12 mouse cellular contexts compared by ENCODE assay signal in the genomic region with DNA sequence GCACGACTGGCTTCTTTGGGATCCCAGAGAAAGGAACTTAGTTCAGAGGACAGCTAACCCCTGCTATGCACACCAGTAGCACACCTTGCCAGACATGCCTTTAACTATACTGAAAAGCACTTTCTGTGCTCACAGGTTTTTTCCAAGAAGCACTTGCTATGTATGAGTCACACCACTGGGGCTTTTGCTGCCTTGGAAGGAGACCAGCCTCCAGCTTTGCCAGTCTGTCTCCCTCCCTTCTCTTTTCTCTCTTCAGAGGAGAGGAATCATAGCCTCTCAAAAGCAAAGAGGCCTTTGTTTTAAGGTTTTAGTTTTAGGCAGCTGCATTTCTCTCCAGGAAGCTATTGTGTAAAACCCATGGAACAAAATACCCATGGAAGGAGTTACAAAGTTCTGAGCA. TPM values are rescaled to one million over a fixed set of nuclear protein-coding genes. Genes with fewer than 3 reads are reported as not detected.
A peak's percentile ranks its signal among the peaks of the same experiment; 100 is the strongest.
DNase-seq lines count a peak whose midpoint lies in the region; ATAC-seq lines count a peak whose summit lies in the region.
"Had no signal": no experiment of that assay in that cellular context is flagged by ENCODE, and none has a peak within 500 bp of the region (broad histone marks: within the 10 kb centered on the region; RNA-seq: fewer than 3 reads in every experiment).

No protein-coding gene starts in this region.

- intact Hi-C loops in left cerebral cortex, postnatal 4 days (cut with DNase I) = no loop called here
- intact Hi-C loops in left cerebral cortex, postnatal 14 days (cut with DNase I) = no loop called here

- no peak overlapping the region for H3K4me3 ChIP-seq in hindbrain, embryonic 14.5 days (replicated peaks; ENCODE audit: low read length)
- H3K4me3 ChIP-seq: neural tube, embryonic 12.5 days had no signal

- no peaks in the 10 kb centered on the region for H3K9me3 ChIP-seq in hindbrain, embryonic 14.5 days (ENCODE audit: control insufficient read depth, low read length)
- H3K9me3 ChIP-seq: neural tube, embryonic 12.5 days had no signal

- no peaks in the 10 kb centered on the region; the same call in 1 of the 2 replicates for H3K4me1 ChIP-seq in hindbrain, embryonic 14.5 days (replicated peaks; ENCODE audit: control insufficient read depth, insufficient read depth, low read length)

- H3K4me2 ChIP-seq in hindbrain, embryonic 14.5 days (replicated peaks) = no peak overlapping the region
- H3K4me2 ChIP-seq: neural tube, embryonic 12.5 days had no signal

- no peak for DNase-seq in frontal cortex, postnatal 10 days (ENCODE audit: low spot score in 2 of 2)
- peak; percentile 61 to 63 for DNase-seq in left cerebral cortex, adult 18-20 months (ENCODE audit: low spot score in 2 of 2)
- DNase-seq in left cerebral cortex, postnatal 4 days = no peak
- DNase-seq in NIH3T3 (ENCODE audit: low read depth) = peak; percentile 84
- DNase-seq in left cerebral cortex, postnatal 14 days (ENCODE audit: low spot score in 2 of 2) = peak; percentile 73 to 84
- no peak for DNase-seq in ovary, postnatal 14 days (ENCODE audit: low spot score)
- no peak for DNase-seq in hindbrain, embryonic 14.5 days (ENCODE audit: low spot score)
- DNase-seq: heart, postnatal 14 days; liver had no signal

- no peaks in the 10 kb centered on the region for H3K27me3 ChIP-seq in hindbrain, embryonic 14.5 days (ENCODE audit: control insufficient read depth, insufficient read depth, low read length)
- H3K27me3 ChIP-seq: neural tube, embryonic 12.5 days had no signal

- H3K36me3 ChIP-seq in hindbrain, embryonic 14.5 days (replicated peaks; ENCODE audit: control insufficient read depth, insufficient read depth) = peaks cover 17% of the 10 kb centered on the region

- peak; percentile 99 for ATAC-seq in frontal cortex, adult (ENCODE audit: low TSS enrichment)
- no peak for ATAC-seq in hindbrain, embryonic 14.5 days (ENCODE audit: low FRiP score)
- ATAC-seq: activated CD4-positive, CD25-positive, alpha-beta regulatory T cell, adult 4 months had no signal

- H3K27ac ChIP-seq in hindbrain, embryonic 14.5 days = no peak overlapping the region
- H3K27ac ChIP-seq: neural tube, embryonic 12.5 days had no signal

- WGBS in hindbrain, embryonic 14.5 days = 41% methylated on average over 1 of the region's 1 CpGs

- H3K9ac ChIP-seq in hindbrain, embryonic 14.5 days = no peak overlapping the region
- H3K9ac ChIP-seq: neural tube, embryonic 12.5 days had no signal

RNA-seq across cellular contexts. Expression of a gene that starts 11.5 kb away (rescaled TPM):
- total RNA-seq in left cerebral cortex, adult 18-20 months (2021) = 100 to 1,000 TPM; 781 to 791 TPM
- 1,000 to 10,000 TPM; 2,688 to 2,817 TPM for total RNA-seq in left cerebral cortex, postnatal 4 days (2021)
- 1,000 to 10,000 TPM; 1,973 to 2,002 TPM for total RNA-seq in left cerebral cortex, postnatal 14 days (2021)
- 2,565 and 2,873 TPM in 2 replicates for polyA plus RNA-seq in hindbrain, embryonic 14.5 days (2014; fragmentation: Nextera tagmentation; extraction: Ambion mirVana)

RNA-seq across cellular contexts. Expression of a gene that starts 29.0 kb away (rescaled TPM):
- 10 to 100 TPM; 44.4 to 50.6 TPM for total RNA-seq in left cerebral cortex, adult 18-20 months (2021)
- 10 to 100 TPM; 27.6 to 31.3 TPM for total RNA-seq in left cerebral cortex, postnatal 4 days (2021)
- 10 to 100 TPM; 33.7 to 38.3 TPM for total RNA-seq in left cerebral cortex, postnatal 14 days (2021)
- 42.8 and 43.5 TPM in 2 replicates for polyA plus RNA-seq in hindbrain, embryonic 14.5 days (2014; fragmentation: Nextera tagmentation; extraction: Ambion mirVana)

Comparison
In these comparisons a context has a peak if more than half of its experiments do, and no peak if none do; other contexts are left out.
1. DNase-seq: peak in left cerebral cortex, adult 18-20 months (2 of 2), NIH3T3 (single experiment) and left cerebral cortex, postnatal 14 days (2 of 2); none in frontal cortex, postnatal 10 days (0 of 2), left cerebral cortex, postnatal 4 days (single experiment), ovary, postnatal 14 days (single experiment) and hindbrain, embryonic 14.5 days (single experiment).